Mouse (Mus musculus) megakaryocyte-erythroid progenitor cell, adult 5-6 weeks (primary cell): ENCODE measurements around the gene Abca4. TPM values are rescaled to one million over a fixed set of nuclear protein-coding genes. Genes with fewer than 3 reads are reported as not detected.

ENCODE experiments used
- ATAC-seq: replicated peaks from 2 replicates; pipeline ENCODE4 v1.8.0; 2016; ENCODE audit warnings: mild to moderate bottlenecking, inconsistent platforms; ENCODE audit not compliant: severe bottlenecking, poor library complexity, low FRiP score, low TSS enrichment
- total RNA-seq, 2 experiments: library from RNA; stranded (forward) in 1 of 2; stranded (reverse) in 1 of 2; fragments of 200-1000, 215-1000 nt in 1 of 2; fragments of >200 nt in 1 of 2; fragmentation: Nextera tagmentation in 1 of 2; gene quantifications; 2 replicates each; pipeline ENCODE4 v1.2.3; 2014 to 2017

Abca4 gene
- total RNA-seq, 2 experiments from 2014 or later, result not detected

- ATAC-seq, result no peak
Observed at GRCm38 (mm10) chr3:122102091-122102490, 57.8 kb downstream of the Abca4 start.

DNA sequence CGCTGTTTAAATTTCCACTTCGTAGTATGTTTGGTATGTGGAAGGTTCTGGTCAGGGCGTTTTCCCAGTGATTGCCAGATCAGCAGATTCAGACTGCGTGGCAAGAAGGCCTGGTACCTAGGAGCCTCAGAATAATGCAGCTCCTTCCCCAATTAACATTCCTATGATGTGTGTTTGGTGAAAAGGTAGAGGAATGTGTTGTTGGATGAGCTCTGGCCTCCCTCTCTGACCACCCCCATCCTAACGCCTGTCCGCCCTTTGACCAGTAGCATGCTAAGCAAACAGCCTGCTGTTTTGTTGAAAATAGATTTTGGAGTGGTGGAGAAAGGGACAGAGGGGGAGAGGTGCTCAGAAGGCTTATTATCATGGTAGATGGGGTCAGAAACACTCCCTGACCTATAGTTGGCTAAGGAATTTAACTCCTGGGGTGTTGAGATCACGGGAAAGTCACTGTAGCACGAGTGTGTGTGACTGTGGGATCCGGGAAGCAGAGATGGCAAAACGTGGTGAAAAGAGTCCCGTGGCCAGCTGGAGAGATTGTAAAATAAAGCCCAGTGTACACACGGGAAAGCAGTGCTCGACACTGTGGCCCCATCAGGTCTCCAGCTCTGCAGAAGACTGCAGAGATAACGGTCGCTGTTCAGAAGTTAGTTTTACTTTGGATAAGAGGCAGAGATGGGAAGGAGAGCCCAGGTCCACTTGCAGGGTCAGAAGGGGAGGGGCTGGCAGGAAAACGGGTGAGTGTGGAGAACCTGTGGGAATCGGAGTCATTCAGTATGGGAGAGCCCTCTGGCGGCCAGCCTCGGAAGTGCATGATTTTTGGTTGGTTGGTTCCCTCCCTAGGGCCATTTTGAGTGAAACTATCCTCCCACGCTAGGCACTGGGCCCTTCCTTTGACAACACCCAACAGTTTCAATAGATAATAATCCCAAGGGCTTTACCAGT is 59.9 kb downstream of the Abca4 start:
- peak; percentile 56 for ATAC-seq

DNA sequence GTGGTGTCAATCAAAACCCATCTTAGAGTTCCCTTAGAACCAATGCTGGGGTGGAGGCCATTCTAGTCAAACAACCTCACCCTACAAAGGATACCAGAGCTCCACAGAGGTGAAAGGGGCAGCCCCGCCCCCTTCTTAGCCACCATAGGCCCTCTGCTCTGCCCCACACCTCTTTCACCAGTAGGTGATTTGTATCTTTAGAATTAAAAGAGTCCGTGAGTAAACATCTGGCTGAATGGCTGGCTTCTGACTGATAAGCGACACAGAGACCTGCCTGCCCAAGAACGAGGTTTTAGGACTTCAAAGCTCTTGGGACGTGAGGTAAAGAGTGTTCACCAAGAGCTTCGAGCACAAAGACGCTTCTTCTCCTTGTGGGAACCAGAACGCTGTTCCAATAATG is 62.7 kb downstream of the Abca4 start:
- ATAC-seq, result peak; percentile 56

GRCm38 (mm10) chr3:122107643-122108194 is 63.5 kb downstream of the Abca4 start:
- ATAC-seq, result no peak

GRCm38 (mm10) chr3:122109461-122109860 is 65.2 kb downstream of the Abca4 start:
- no peak for ATAC-seq

GRCm38 (mm10) chr3:122111141-122111981 is 67.1 kb downstream of the Abca4 start:
- peak; percentile 78 for ATAC-seq

DNA sequence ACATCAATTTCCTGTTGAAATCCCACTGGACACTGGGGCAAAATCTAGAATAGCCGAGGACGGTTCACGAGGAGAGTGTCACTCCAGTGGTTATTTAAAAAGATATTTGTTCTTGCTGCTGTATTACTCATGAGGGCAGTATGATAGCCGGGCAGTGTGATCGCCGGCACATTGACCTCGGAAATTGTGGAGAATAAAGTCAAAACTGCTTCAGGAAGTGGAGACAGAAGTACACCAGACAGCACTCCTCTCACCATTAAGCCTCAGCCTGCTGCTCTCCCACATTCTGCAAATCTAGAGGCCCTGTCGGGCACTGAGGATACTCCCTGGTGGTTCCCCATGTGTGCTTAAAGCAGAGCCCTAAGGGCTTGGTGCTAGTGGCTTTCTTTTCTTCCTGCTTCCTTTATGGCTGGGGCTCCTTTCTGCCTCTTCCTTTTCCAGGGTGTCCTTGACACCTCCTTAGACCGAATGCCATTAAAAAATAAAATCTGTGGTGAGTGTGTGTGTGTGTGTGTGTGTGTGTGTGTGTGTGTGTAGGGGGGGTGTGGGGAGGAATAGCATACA is 74.5 kb downstream of the Abca4 start:
- ATAC-seq, result no peak

GRCm38 (mm10) chr3:122119733-122120132 is 75.5 kb downstream of the Abca4 start:
- ATAC-seq, result no peak

DNA sequence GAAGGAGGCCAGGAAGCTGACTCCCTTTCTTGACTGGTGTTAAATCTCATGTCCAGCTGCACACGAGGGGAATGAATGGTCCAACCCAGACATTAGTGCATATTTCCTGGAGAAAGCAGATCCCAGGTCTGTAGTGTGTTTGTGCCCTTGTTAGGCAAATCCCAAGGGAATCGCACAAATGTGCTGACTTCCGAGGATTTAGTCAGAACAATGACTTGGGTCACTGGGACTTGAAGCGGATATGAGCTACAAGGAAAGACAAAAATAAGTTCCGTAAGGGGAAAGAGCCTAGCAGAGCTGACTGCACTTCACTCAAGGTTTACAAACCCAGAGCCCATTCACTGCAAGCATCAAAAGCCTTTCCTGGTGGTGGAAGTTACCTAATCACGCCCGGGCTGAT is 76.0 kb downstream of the Abca4 start:
- no peak for ATAC-seq

GRCm38 (mm10) chr3:122122127-122122663 is 78.0 kb downstream of the Abca4 start:
- peak; percentile 90 for ATAC-seq

DNA sequence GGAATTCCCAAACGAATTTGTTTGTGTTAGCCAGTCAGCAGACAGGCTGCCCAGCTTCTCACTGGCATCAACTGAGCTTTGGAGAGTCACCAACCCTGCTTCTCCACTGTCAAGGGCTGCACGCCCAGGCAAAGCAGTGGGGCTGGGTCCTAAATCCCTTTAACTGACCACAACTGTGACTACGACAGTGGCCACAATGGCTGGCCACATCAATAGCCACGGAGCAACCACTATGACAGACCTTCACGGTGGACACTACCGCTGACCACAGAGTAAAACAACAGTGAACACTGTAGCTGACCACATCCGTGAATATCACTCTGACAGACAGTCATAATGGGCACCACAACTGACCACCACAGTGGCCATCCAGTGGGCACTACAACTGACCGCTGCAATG is 78.6 kb downstream of the Abca4 start:
- ATAC-seq, result no peak

GRCm38 (mm10) chr3:122128999-122129493 is 84.8 kb downstream of the Abca4 start:
- no peak for ATAC-seq

DNA sequence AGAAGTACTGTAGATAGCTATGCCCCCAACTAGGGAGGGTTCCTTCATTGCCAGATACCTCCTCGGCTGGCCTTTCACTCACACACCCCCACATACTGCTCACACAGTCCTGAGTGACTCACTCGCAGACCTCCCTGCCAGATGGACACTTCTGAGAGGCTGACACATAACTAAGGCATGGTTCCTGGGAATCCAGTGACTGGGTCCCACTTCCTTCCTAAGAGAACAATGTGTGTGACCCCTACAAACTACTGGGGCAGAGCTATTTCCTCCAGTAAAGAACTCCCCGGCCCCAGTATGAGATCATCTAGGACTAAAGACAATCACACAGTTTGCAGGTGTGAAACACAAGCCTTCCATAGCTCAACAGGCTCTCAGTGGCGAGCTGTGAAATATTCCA is 86.5 kb downstream of the Abca4 start:
- no peak for ATAC-seq

GRCm38 (mm10) chr3:122131633-122132032 is 87.4 kb downstream of the Abca4 start:
- no peak for ATAC-seq

GRCm38 (mm10) chr3:122133255-122133654 is 89.0 kb downstream of the Abca4 start:
- no peak for ATAC-seq

DNA sequence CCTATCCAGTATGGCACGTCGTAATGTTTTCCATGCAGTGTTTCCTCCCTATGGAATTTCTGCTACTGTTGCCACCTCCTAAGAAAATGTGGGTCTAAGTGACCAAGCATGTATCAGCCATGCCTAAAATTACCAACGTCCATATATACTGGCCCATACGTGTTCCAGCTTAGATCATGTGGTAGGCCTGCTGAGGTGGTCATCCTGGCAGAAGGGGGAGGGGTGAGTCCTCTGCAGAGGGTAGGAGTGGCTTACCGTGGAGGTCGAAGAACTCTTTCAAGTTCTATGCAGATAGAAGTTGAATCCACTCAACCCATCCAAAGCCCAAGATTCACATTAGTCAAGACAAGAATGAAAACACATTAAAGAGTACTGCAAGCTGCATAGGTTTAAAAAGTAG is 89.6 kb downstream of the Abca4 start:
- no peak for ATAC-seq

- peak; percentile 50; the same call in 1 of the 2 replicates for ATAC-seq
Observed at GRCm38 (mm10) chr3:122140589-122141400, 96.6 kb downstream of the Abca4 start.

- peak; percentile 89 for ATAC-seq
Observed at GRCm38 (mm10) chr3:122142256-122142922, 98.1 kb downstream of the Abca4 start.
